Mouse (Mus musculus) E14TG2a.4 (cell line): ENCODE results near the gene Pip4k2a.

Source experiments
- CTCF ChIP-seq: conservative IDR thresholded peaks from 2 replicates; pipeline ENCODE4 v1.5.1; 2014; ENCODE audit warnings: low read length
- NANOG ChIP-seq: IDR thresholded peaks from 2 replicates; pipeline ENCODE4 v1.6.1; 2014; ENCODE audit warnings: borderline replicate concordance, low read length, mixed read lengths
- POU5F1 ChIP-seq: IDR thresholded peaks from 2 replicates; pipeline ENCODE4 v1.6.1; 2014; ENCODE audit warnings: low read length, borderline replicate concordance

GRCm38 (mm10) chr2:18873440-18873839 is 124.5 kb downstream of the Pip4k2a start:
- no peak for TF ChIP-seq CTCF
- TF ChIP-seq NANOG: no peak
- no peak for TF ChIP-seq POU5F1
